In genomic region chr7:75271306-75271705, GRCm38 (mm10) we compare ENCODE assay signal across 15 mouse cellular contexts. TPM values are rescaled to one million over a fixed set of nuclear protein-coding genes. Genes with fewer than 3 reads are reported as not detected.
"Had no signal": no experiment of that assay in that cellular context is flagged by ENCODE, and none has a peak within 500 bp of the region (broad histone marks: within the 10 kb centered on the region; RNA-seq: fewer than 3 reads in every experiment).

No protein-coding gene starts in this region.

- H3K27me3 ChIP-seq: limb, embryonic 15.5 days; liver, embryonic 12.5 days; midbrain, embryonic 15.5 days; neural tube, embryonic 12.5 days had no signal

- H3K9me3 ChIP-seq: limb, embryonic 15.5 days; liver, embryonic 12.5 days; megakaryocyte, embryonic 14.5 days; midbrain, embryonic 15.5 days; neural tube, embryonic 12.5 days had no signal

- H3K4me1 ChIP-seq: limb, embryonic 15.5 days; liver, embryonic 12.5 days; midbrain, embryonic 15.5 days; neural tube, embryonic 12.5 days had no signal

- ATAC-seq: liver, embryonic 12.5 days; midbrain, embryonic 15.5 days had no signal

- H3K4me2 ChIP-seq: limb, embryonic 15.5 days; liver, embryonic 12.5 days; lung, embryonic 14.5 days; midbrain, embryonic 11.5 days; midbrain, embryonic 15.5 days; neural tube, embryonic 12.5 days had no signal

- H3K4me3 ChIP-seq: limb, embryonic 15.5 days; liver, embryonic 12.5 days; megakaryocyte, embryonic 14.5 days; midbrain, embryonic 15.5 days; neural tube, embryonic 12.5 days had no signal

- H3K27ac ChIP-seq: kidney, postnatal 0 days; limb, embryonic 15.5 days; liver, embryonic 12.5 days; macrophage; midbrain, embryonic 15.5 days; neural tube, embryonic 12.5 days had no signal

- DNase-seq: kidney, postnatal 36 days; lung, embryonic 14.5 days; lung, postnatal 10 days; right cerebral cortex, postnatal 4 days; spleen, adult 18-20 months; thymus, adult 18-20 months; thymus, postnatal 14 days had no signal

- H3K9ac ChIP-seq: limb, embryonic 15.5 days; liver, embryonic 12.5 days; lung, embryonic 14.5 days; midbrain, embryonic 15.5 days; neural tube, embryonic 12.5 days had no signal

- H3K36me3 ChIP-seq: limb, embryonic 15.5 days; liver, embryonic 12.5 days; midbrain, embryonic 15.5 days; neural tube, embryonic 12.5 days had no signal

RNA-seq across cellular contexts. Expression of gene Sv2b, which starts 37.8 kb away (rescaled TPM):
- polyA plus RNA-seq: macrophage had no signal
